Mouse (Mus musculus): ENCODE results near the gene Gse1. TPM values are rescaled to one million over a fixed set of nuclear protein-coding genes. Genes with fewer than 3 reads are reported as not detected.

The Gse1 gene
- polyA plus RNA-seq, 1 experiment, result 14.7 TPM

GRCm38 (mm10) chr8:120352096-120352495, 123.8 kb downstream of the Gse1 start:
- Histone ChIP-seq H3ac (ENCODE audit: control insufficient read depth, insufficient read length) (no peak overlapping the region), H3K4me3 (no peak overlapping the region), H3K4me2 (ENCODE audit: low read depth) (no peak overlapping the region), H3K27me3 (ENCODE audit: control insufficient read depth, insufficient read depth, insufficient read length) (no peaks in the 10 kb centered on the region), H3K79me2 (ENCODE audit: control insufficient read depth, insufficient read depth) (no peaks in the 10 kb centered on the region), H3K36me3 (ENCODE audit: control insufficient read depth, insufficient read depth) (no peaks in the 10 kb centered on the region)
- TF ChIP-seq MYOG (IDR thresholded peaks at IDR 0.05; ENCODE audit: control insufficient read depth in 1 of 3, insufficient read depth in 1 of 3, insufficient read length in 2 of 3, low read depth in 2 of 3) (no peak), POLR2A (IDR thresholded peaks at IDR 0.05; ENCODE audit: insufficient read length, low read depth) (no peak), TCF3 (IDR thresholded peaks at IDR 0.05; ENCODE audit: insufficient read length, low read depth) (no peak), TCF12 (IDR thresholded peaks at IDR 0.05; ENCODE audit: insufficient read depth, poor library complexity, severe bottlenecking) (no peak), USF1 (IDR thresholded peaks at IDR 0.05; ENCODE audit: low read depth) (no peak), E2F4 (IDR thresholded peaks at IDR 0.05; ENCODE audit: insufficient read depth) (no peak), MAX (IDR thresholded peaks at IDR 0.05; ENCODE audit: low read depth) (no peak), REST (IDR thresholded peaks at IDR 0.05; ENCODE audit: insufficient read depth, insufficient read length) (no peak), SRF (IDR thresholded peaks at IDR 0.05; ENCODE audit: control insufficient read depth, insufficient read length, low read depth) (no peak), CEBPB (IDR thresholded peaks at IDR 0.05; ENCODE audit: insufficient read depth, poor library complexity, severe bottlenecking) (no peak)

DNA sequence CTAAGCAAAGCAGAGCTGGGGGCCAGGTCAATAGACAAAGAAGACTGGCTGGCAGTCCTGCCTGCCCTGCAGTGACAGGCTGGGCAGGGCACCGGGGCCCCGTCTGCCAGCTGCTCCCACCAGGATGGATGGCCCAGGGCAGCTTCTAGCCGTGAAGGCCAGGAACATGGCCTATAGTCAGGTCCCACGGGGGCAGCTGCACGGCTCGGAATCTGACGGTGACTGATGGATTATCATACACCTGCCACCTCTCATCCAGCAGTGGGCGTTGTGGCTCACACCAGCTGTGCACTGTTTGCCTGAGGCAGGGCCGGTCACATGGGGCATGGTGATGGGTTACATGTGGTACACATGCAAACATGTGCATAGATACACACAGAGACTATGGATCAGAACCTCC, 127.8 kb downstream of the Gse1 start:
- H3K36me3 ChIP-seq (ENCODE audit: control insufficient read depth, insufficient read depth), result no peaks in the 10 kb centered on the region
- no peaks in the 10 kb centered on the region for H3K27me3 ChIP-seq (ENCODE audit: control insufficient read depth, insufficient read depth, insufficient read length)
- no peak overlapping the region for H3K4me2 ChIP-seq (ENCODE audit: low read depth)
- H3K4me3 ChIP-seq, result no peak overlapping the region
- no peaks in the 10 kb centered on the region for H3K79me2 ChIP-seq (ENCODE audit: control insufficient read depth, insufficient read depth)
- no peak overlapping the region for H3ac ChIP-seq (ENCODE audit: control insufficient read depth, insufficient read length)
- peak in 2 of 3 experiments; percentile 87 to 91 for TF ChIP-seq MYOG (IDR thresholded peaks at IDR 0.05; ENCODE audit: control insufficient read depth in 1 of 3, insufficient read depth in 1 of 3, insufficient read length in 2 of 3, low read depth in 2 of 3)
- peak in 2 of 3 experiments; percentile 92 to 99 for TF ChIP-seq MYOD1 (IDR thresholded peaks at IDR 0.05; ENCODE audit: control insufficient read depth in 1 of 3, insufficient read length in 2 of 3, low read depth in 2 of 3)
- TF ChIP-seq REST (IDR thresholded peaks at IDR 0.05; ENCODE audit: insufficient read depth, insufficient read length), result no peak
- no peak for TF ChIP-seq CEBPB (IDR thresholded peaks at IDR 0.05; ENCODE audit: insufficient read depth, poor library complexity, severe bottlenecking)
- peak; percentile 17 for TF ChIP-seq USF1 (IDR thresholded peaks at IDR 0.05; ENCODE audit: low read depth)
- peak; percentile 47 for TF ChIP-seq TCF12 (IDR thresholded peaks at IDR 0.05; ENCODE audit: insufficient read depth, poor library complexity, severe bottlenecking)
- TF ChIP-seq POLR2AphosphoS2 (IDR thresholded peaks at IDR 0.05; ENCODE audit: insufficient read length, low read depth), result no peak
- no peak for TF ChIP-seq POLR2A (IDR thresholded peaks at IDR 0.05; ENCODE audit: insufficient read length, low read depth)
- no peak for TF ChIP-seq SRF (IDR thresholded peaks at IDR 0.05; ENCODE audit: control insufficient read depth, insufficient read length, low read depth)
- no peak for TF ChIP-seq MAX (IDR thresholded peaks at IDR 0.05; ENCODE audit: low read depth)
- no peak for TF ChIP-seq E2F4 (IDR thresholded peaks at IDR 0.05; ENCODE audit: insufficient read depth)
- peak; percentile 73 for TF ChIP-seq TCF3 (IDR thresholded peaks at IDR 0.05; ENCODE audit: insufficient read length, low read depth)

DNA sequence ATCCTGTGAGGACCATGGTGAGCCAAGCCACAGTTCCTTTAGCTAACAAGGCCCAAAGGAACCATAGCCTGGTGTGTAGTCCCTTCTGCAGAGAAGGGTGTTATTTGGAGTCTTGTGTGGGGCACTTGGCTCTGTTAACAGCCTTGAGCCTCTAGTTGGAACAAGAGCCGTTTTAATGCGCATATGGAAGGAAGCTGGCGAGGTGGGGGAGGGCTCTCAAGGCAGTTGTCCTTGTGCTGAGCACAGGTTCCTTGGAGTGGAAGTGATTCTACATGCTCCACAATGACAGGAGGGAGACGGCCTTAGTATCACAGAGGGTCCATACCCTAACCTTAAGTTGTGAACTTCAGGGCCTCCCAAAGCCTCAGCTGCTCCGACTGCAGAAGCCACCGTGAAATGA, 129.2 kb downstream of the Gse1 start:
- Histone ChIP-seq H3K27me3 (ENCODE audit: control insufficient read depth, insufficient read depth, insufficient read length) (no peaks in the 10 kb centered on the region), H3K4me3 (no peak overlapping the region), H3K79me2 (ENCODE audit: control insufficient read depth, insufficient read depth) (no peaks in the 10 kb centered on the region), H3K4me2 (ENCODE audit: low read depth) (no peak overlapping the region), H3ac (ENCODE audit: control insufficient read depth, insufficient read length) (no peak overlapping the region), H3K36me3 (ENCODE audit: control insufficient read depth, insufficient read depth) (no peaks in the 10 kb centered on the region)
- TF ChIP-seq MYOG (IDR thresholded peaks at IDR 0.05; ENCODE audit: control insufficient read depth in 1 of 3, insufficient read depth in 1 of 3, insufficient read length in 2 of 3, low read depth in 2 of 3) (no peak), TCF3 (IDR thresholded peaks at IDR 0.05; ENCODE audit: insufficient read length, low read depth) (no peak), POLR2AphosphoS2 (IDR thresholded peaks at IDR 0.05; ENCODE audit: insufficient read length, low read depth) (no peak), CEBPB (IDR thresholded peaks at IDR 0.05; ENCODE audit: insufficient read depth, poor library complexity, severe bottlenecking) (no peak), TCF12 (IDR thresholded peaks at IDR 0.05; ENCODE audit: insufficient read depth, poor library complexity, severe bottlenecking) (no peak), MYOD1 (IDR thresholded peaks at IDR 0.05; ENCODE audit: control insufficient read depth in 1 of 3, insufficient read length in 2 of 3, low read depth in 2 of 3) (no peak), POLR2A (IDR thresholded peaks at IDR 0.05; ENCODE audit: insufficient read length, low read depth) (no peak), SRF (IDR thresholded peaks at IDR 0.05; ENCODE audit: control insufficient read depth, insufficient read length, low read depth) (no peak), MAX (IDR thresholded peaks at IDR 0.05; ENCODE audit: low read depth) (no peak)

- Histone ChIP-seq H3K27me3 (ENCODE audit: control insufficient read depth, insufficient read depth, insufficient read length) (no peaks in the 10 kb centered on the region), H3K4me2 (ENCODE audit: low read depth) (no peak overlapping the region), H3K4me3 (no peak overlapping the region), H3K79me2 (ENCODE audit: control insufficient read depth, insufficient read depth) (no peaks in the 10 kb centered on the region), H3K36me3 (ENCODE audit: control insufficient read depth, insufficient read depth) (no peaks in the 10 kb centered on the region), H3ac (ENCODE audit: control insufficient read depth, insufficient read length) (no peak overlapping the region)
- TF ChIP-seq REST (IDR thresholded peaks at IDR 0.05; ENCODE audit: insufficient read depth, insufficient read length) (no peak), USF1 (IDR thresholded peaks at IDR 0.05; ENCODE audit: low read depth) (no peak), TCF3 (IDR thresholded peaks at IDR 0.05; ENCODE audit: insufficient read length, low read depth) (no peak), MAX (IDR thresholded peaks at IDR 0.05; ENCODE audit: low read depth) (no peak), POLR2A (IDR thresholded peaks at IDR 0.05; ENCODE audit: insufficient read length, low read depth) (no peak), SRF (IDR thresholded peaks at IDR 0.05; ENCODE audit: control insufficient read depth, insufficient read length, low read depth) (no peak), CEBPB (IDR thresholded peaks at IDR 0.05; ENCODE audit: insufficient read depth, poor library complexity, severe bottlenecking) (no peak), POLR2AphosphoS2 (IDR thresholded peaks at IDR 0.05; ENCODE audit: insufficient read length, low read depth) (no peak), TCF12 (IDR thresholded peaks at IDR 0.05; ENCODE audit: insufficient read depth, poor library complexity, severe bottlenecking) (no peak), MYOD1 (IDR thresholded peaks at IDR 0.05; ENCODE audit: control insufficient read depth in 1 of 3, insufficient read length in 2 of 3, low read depth in 2 of 3) (no peak), MYOG (IDR thresholded peaks at IDR 0.05; ENCODE audit: control insufficient read depth in 1 of 3, insufficient read depth in 1 of 3, insufficient read length in 2 of 3, low read depth in 2 of 3) (no peak), E2F4 (IDR thresholded peaks at IDR 0.05; ENCODE audit: insufficient read depth) (no peak)
These were observed 133.0 kb downstream of the Gse1 start for GRCm38 (mm10) chr8:120361301-120361700.

All from myocyte (in vitro differentiated cells).